Mouse (Mus musculus): ENCODE measurements around the gene Gucy1b1.

GRCm38 (mm10) chr3:82096801-82097200, 22.3 kb upstream of the Gucy1b1 start:
- TF ChIP-seq POLR2A (IDR thresholded peaks at IDR 0.05; ENCODE audit: low read depth, low read length) = no peak
- TF ChIP-seq CTCF (IDR thresholded peaks at IDR 0.05; ENCODE audit: extremely low read depth, insufficient read length, insufficient replicate concordance, low read depth, low read length) = no peak

All from small intestine, adult 2 months (tissue).